ENCODE assay signal across 9 mouse cellular contexts in genomic region chr9:103434116-103434515, GRCm38 (mm10). TPM values are rescaled to one million over a fixed set of nuclear protein-coding genes. Genes with fewer than 3 reads are reported as not detected.
DNase-seq lines count a peak whose midpoint lies in the region; ATAC-seq and TF ChIP-seq lines count a peak whose summit lies in the region.
"Had no signal": no experiment of that assay in that cellular context is flagged by ENCODE, and none has a peak within 500 bp of the region (broad histone marks: within the 10 kb centered on the region; RNA-seq: fewer than 3 reads in every experiment).

No protein-coding gene starts in this region.

- DNase-seq in kidney, adult 2 months, result no peak
- peak; percentile 35 for DNase-seq in embryonic facial prominence, embryonic 10.5 days (ENCODE audit: low spot score)
- no peak for DNase-seq in adrenal gland, postnatal 25 days
- DNase-seq in cerebellum, adult 9-11 months, result no peak
- DNase-seq: kidney, adult 18-20 months had no signal

- 0 out of 2 replicates have a peak, but pooled peaks have one; percentile 22 for TF ChIP-seq CTCF in kidney, adult 2 months (conservative IDR thresholded peaks at IDR 0.05; ENCODE audit: insufficient read depth, insufficient read length, low read depth, low read length)
- TF ChIP-seq CTCF in ES-Bruce4 (IDR thresholded peaks at IDR 0.05; ENCODE audit: low read depth, low read length), result peak; percentile 47

- H3K36me3 ChIP-seq in kidney, adult 2 months (ENCODE audit: control insufficient read depth, insufficient read depth, low read length), result no peaks in the 10 kb centered on the region
- H3K36me3 ChIP-seq in kidney, embryonic 16.5 days (ENCODE audit: insufficient read depth, low read length), result no peaks in the 10 kb centered on the region
- H3K36me3 ChIP-seq in ES-Bruce4 (ENCODE audit: control insufficient read depth, insufficient read depth, low read length, poor library complexity, severe bottlenecking), result no peaks in the 10 kb centered on the region
- no peaks in the 10 kb centered on the region for H3K36me3 ChIP-seq in embryonic facial prominence, embryonic 10.5 days (replicated peaks)

- H3K4me1 ChIP-seq in kidney, adult 2 months (ENCODE audit: control insufficient read depth, insufficient read depth, low read length), result no peaks in the 10 kb centered on the region
- H3K4me1 ChIP-seq in kidney, embryonic 16.5 days (ENCODE audit: insufficient read depth, low read length), result peaks cover 13% of the 10 kb centered on the region
- no peaks in the 10 kb centered on the region for H3K4me1 ChIP-seq in ES-Bruce4 (ENCODE audit: control insufficient read depth, insufficient read depth, low read length)
- H3K4me1 ChIP-seq in embryonic facial prominence, embryonic 10.5 days, result peaks cover 30% of the 10 kb centered on the region

- no peak for TF ChIP-seq POLR2A in kidney, adult 2 months (IDR thresholded peaks at IDR 0.05; ENCODE audit: low read depth, low read length)
- no peak for TF ChIP-seq POLR2A in ES-Bruce4 (IDR thresholded peaks at IDR 0.05; ENCODE audit: insufficient read depth, low read length)

- H3K4me2 ChIP-seq in kidney, embryonic 16.5 days (replicated peaks; ENCODE audit: low read depth, low read length), result no peak overlapping the region

- no peak for ATAC-seq in kidney, embryonic 16.5 days (ENCODE audit: low FRiP score, low TSS enrichment)
- peak; percentile 84 for ATAC-seq in neutrophil, adult 5-6 weeks (ENCODE audit: extremely low read depth, insufficient number of reproducible peaks, low FRiP score, poor library complexity, severe bottlenecking)
- no peak for ATAC-seq in inflammation-experienced regulatory T-cells, adult 6 months

- H3K27me3 ChIP-seq in kidney, adult 2 months (replicated peaks; ENCODE audit: control insufficient read depth, insufficient read depth, low read length), result no peaks in the 10 kb centered on the region
- H3K27me3 ChIP-seq in kidney, embryonic 16.5 days (ENCODE audit: insufficient read depth, low read length), result no peaks in the 10 kb centered on the region
- no peaks in the 10 kb centered on the region for H3K27me3 ChIP-seq in ES-Bruce4 (ENCODE audit: control insufficient read depth, insufficient read depth, low read length, poor library complexity, severe bottlenecking)
- H3K27me3 ChIP-seq in embryonic facial prominence, embryonic 10.5 days (replicated peaks; ENCODE audit: low read depth, poor library complexity, severe bottlenecking), result no peaks in the 10 kb centered on the region

- H3K9me3 ChIP-seq in kidney, embryonic 16.5 days (ENCODE audit: low read length), result no peaks in the 10 kb centered on the region
- H3K9me3 ChIP-seq in ES-Bruce4 (replicated peaks; ENCODE audit: control insufficient read depth, insufficient read depth, low read length, poor library complexity, severe bottlenecking), result no peaks in the 10 kb centered on the region
- H3K9me3 ChIP-seq in embryonic facial prominence, embryonic 10.5 days, result no peaks in the 10 kb centered on the region

- WGBS in kidney, adult 2 months, result 60% methylated on average over 4 of the region's 4 CpGs
- 47% methylated on average over 4 of the region's 4 CpGs for WGBS in kidney, embryonic 16.5 days
- 57% methylated on average over 4 of the region's 4 CpGs for WGBS in embryonic facial prominence, embryonic 10.5 days

- no peak overlapping the region for H3K4me3 ChIP-seq in kidney, adult 2 months (ENCODE audit: insufficient read depth, low read depth, low read length)
- H3K4me3 ChIP-seq in kidney, embryonic 16.5 days (ENCODE audit: low read length), result no peak overlapping the region
- H3K4me3 ChIP-seq in ES-Bruce4 (ENCODE audit: low read depth, low read length), result no peak overlapping the region
- H3K4me3 ChIP-seq in embryonic facial prominence, embryonic 10.5 days, result no peak overlapping the region

- H3K9ac ChIP-seq in kidney, embryonic 16.5 days (replicated peaks; ENCODE audit: low read length), result no peak overlapping the region
- H3K9ac ChIP-seq in ES-Bruce4 (ENCODE audit: low read depth, poor library complexity, severe bottlenecking), result no peak overlapping the region

- no peak for TF ChIP-seq EP300 in ES-Bruce4 (IDR thresholded peaks at IDR 0.05; ENCODE audit: insufficient read depth, low read depth, low read length)

- H3K27ac ChIP-seq in kidney, adult 2 months (ENCODE audit: insufficient read depth, low read depth, low read length), result no peak overlapping the region
- H3K27ac ChIP-seq in kidney, embryonic 16.5 days (ENCODE audit: low read length), result no peak overlapping the region
- no peak overlapping the region for H3K27ac ChIP-seq in ES-Bruce4 (ENCODE audit: insufficient read depth, low read length)
- no peak overlapping the region for H3K27ac ChIP-seq in embryonic facial prominence, embryonic 10.5 days (replicated peaks)

RNA-seq across cellular contexts. Expression of gene Bfsp2, which starts 46.1 kb away (rescaled TPM):
- polyA plus RNA-seq in kidney, adult 2 months (2012; rRNA removed), result 0.14 and 0.56 TPM in 2 replicates
- polyA plus RNA-seq in kidney, embryonic 16.5 days (2015; fragmentation: Nextera tagmentation; extraction: Ambion mirVana), result 0.54 and 0.57 TPM in 2 replicates
- polyA plus RNA-seq in ES-Bruce4 (2011; ENCODE audit: insufficient read depth, insufficient read length, low read depth, missing spikeins), result not detected in 2 replicates
- 0.75 and 1.3 TPM in 2 replicates for polyA plus RNA-seq in embryonic facial prominence, embryonic 10.5 days (2016; fragmentation: Nextera tagmentation; extraction: Ambion mirVana)
- 19.3 and 24.9 TPM in 2 replicates for total RNA-seq in neutrophil, adult 5-6 weeks (2017)
- polyA plus RNA-seq in inflammation-experienced regulatory T-cells, adult 6 months (2017; shearing (Covaris generic)), result under 1 TPM in 1 of 3 experiments, not detected in 2; 0.88 TPM
- not detected in 2 replicates for total RNA-seq in adrenal gland, postnatal 25 days (2021)
